Mouse (Mus musculus): Measurements from ENCODE around the gene Pltp. TPM values are rescaled to one million over a fixed set of nuclear protein-coding genes. Genes with fewer than 3 reads are reported as not detected.

The Pltp gene
- 5.9 and 7.4 TPM in 2 replicates for polyA plus RNA-seq (2015; fragmentation: Nextera tagmentation; extraction: Ambion mirVana)

DNA sequence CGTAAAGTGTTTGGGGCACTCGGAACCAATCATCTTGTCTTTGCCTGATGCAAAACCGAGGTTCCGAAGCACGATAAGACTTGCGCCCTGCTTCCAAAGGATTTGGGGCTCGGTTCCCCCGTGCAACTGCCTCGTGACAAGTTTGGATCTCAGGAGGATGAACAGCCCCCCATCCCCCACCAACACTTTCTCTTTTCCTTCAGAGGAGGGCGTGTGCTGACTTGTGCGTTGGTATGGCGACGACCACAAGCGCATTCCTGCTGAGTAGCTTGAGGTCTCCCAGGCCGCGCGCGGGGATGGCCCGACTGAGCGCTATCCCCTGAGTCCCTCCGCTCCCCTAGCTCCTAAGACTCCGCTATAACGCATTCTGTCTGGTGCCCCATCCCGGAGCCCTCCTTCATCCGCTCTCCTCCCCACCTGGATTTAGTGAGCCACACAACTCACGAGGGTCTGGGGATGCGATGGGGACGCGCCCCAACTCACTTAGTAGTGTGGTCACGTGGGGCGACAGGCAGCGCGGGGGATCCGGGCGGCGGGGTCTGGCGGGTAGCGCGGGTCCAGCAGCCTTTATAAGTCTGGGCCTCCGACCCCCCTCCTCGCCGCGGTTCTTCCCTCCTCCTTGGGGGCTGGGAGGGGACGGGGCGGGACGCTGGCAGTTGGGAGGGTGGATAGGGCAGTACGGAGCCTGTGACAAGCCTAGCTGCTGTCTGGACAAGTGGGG is at the start of gene Pltp:
Gene Pltp (minus strand): TSS at position 611 of the 721 bp plus-strand sequence.

DNA sequence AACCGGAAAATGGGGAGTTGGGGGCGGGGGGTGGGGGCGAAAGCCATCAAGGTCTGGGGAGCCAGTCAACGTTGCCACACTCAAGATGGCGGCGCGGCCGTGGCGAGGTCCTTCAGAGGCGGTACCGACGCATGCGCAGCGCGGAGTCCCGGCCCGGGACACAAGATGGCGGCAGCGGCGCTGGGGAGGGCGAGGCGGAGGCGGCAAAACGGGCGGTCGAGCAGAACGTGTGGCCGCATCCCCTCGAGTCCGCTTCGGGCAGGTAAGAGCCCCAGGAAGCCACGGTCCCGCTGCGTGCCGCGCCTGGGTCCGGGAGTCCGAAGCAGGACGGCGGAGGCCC is 21.7 kb upstream of the Pltp start, which contains the start of gene Pcif1:
Gene Pcif1 (plus strand): TSS at position 77 of the 340 bp plus-strand sequence.

DNA sequence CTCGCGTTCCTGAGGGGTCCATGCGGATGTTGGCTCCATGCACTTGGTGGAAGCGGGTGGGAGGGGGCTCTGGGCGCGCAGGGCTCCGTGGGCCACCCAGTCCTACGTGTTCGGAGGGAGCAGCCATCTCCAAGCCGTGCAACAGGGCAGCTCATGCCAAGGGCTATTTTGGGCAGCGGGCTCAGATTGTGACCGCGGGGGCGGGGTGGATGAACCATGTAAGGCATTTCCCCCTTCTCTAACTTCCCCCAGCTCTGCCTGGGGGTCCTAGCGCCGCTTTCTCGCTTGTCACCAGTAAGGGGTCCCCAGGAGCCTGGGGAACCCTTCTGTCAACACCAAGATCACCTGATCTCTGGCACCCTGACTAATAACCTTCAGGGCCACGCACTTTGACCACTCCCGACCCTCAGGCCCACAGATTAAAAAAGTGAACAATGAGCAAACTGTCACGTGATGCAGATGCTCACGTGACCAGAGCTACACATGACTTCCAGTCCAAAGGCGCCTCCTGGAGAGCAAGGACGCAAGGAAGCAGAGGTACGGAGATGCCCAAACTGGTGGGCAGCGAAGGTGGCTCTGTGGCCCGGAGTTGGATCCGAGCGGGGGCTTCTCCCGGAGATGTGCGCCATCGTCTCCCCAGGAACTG is 24.1 kb downstream of the Pltp start, which contains the start of gene Neurl2:
Gene Neurl2 (minus strand): TSS at position 143 of the 646 bp plus-strand sequence.

DNA sequence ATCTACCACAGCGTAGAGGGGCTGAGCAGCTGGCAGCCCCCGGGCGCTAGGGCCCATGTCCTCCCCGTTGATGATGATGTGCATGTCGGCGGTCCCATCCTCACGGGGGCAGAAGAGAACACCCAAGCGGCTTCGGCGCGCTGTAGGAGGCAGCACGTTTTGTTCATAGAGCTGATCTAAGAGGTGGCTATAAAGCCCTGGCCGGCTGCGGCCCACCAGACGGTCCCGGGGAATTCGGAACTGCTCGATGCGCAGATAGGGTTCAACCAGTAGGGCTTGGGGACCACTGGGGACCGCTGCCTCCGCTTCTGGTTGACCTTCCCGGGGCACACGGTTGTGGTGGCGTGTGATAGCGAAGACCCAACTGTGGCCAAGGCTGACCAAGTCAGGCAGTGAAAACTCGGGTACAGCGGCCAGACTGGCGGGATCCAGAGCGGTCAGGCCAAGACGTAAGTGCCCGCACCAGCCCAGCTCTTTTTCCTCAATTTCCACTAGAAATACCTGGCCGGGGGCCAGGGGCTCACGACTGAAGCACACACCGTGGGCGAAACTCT is 24.7 kb downstream of the Pltp start, which contains the start of gene Ctsa:
Gene Ctsa (plus strand): TSS at position 126 of the 554 bp plus-strand sequence.

DNA sequence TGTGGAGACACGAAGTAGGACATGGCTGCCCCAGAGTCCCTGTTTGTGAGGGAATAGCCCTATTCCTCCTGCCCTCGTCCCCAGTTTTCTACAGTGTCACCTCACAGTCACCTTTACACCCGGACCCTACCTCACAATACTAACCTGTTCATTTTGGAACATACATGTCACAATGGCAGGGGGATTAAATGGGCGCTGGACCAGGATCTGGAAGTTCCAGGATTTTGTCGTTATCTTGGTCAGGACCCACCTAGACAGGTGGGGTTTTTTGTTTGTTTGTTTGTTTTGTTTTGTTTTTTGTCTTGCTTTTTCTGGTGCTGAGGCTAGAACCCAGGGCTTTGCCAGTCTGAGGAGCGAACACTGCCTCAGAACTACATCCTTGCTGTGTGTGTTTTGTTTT is 29.1 kb downstream of the Pltp start, which contains the start of gene Spata25:
Gene Spata25 (minus strand): TSS at position 101 of the 400 bp plus-strand sequence.

DNA sequence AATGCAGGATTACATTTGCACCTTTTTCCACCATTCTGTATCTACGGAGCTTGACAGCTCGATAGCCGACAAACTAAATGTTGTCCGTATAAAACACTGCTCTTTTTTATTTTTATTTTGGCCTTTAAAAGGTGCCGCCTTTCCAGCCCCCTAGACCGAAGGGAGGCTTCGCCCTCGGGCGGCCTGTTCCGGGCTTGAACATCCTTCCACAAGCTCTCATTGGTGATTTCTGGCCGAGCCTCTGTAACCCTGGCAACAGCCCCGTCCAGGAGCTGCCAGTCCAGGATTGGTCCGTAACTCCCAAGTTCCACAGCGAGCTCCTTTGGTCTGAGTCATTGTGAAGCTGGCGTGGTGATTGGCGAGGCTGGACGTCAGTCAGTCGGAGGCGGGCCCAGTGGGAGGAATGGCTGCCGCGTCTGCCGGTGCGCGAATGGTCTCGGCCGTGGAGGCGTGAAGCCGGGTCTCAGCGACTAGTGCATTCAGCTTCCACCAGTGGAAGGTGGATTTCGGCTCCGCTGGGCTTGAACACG is 34.8 kb downstream of the Pltp start, which contains the start of gene Zswim1:
Gene Zswim1 (plus strand): TSS at position 51 of the 530 bp plus-strand sequence.

DNA sequence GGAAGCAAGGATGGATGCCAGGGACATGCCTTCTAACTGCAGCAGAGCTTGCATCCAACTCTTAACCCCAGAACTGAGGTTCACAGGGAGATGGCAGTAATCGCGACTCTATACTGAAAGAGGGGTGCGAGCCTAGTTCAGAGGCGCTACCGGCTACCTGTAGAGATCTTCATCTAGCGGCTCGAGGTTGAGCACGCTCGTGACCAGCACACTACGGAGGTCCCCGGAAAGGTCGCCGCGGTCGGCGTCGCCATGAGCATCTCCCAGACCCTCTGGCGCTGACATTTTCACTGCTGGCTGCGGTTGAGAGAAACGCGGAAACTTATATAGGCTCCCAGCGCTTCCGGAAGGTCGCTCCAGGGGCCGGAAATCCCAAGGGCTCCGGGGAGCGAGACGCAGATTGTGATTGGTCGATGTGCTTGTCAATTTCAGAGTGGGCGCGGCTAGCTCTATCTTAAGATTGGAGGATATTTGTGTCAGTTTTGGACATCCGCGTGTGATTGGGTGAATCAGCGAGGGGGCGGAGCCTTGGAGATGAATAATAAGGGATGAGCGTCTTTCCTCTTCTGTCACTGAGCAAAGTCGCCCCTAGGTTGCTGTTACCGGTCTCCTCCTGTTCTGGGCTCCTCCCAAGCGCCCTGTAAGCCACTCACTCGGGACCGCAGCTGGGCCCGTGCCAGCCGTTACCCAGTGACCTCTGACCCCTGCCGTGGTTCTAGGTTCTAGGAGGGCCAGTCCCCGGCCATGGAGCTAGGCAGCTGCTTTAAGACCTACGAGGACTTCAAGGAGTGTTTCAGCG is 52.8 kb downstream of the Pltp start, which contains the start of the genes Acot8 and Zswim3:
Gene Acot8 (minus strand): TSS at position 350 of the 799 bp plus-strand sequence.
Gene Zswim3 (plus strand): TSS at position 566 of the 799 bp plus-strand sequence.

Other genes starting within 250 kb of the Pltp start
- gene Wfdc6b, start 244.2 kb downstream of the Pltp start, polyA plus RNA-seq (2015; fragmentation: Nextera tagmentation; extraction: Ambion mirVana): not detected in 2 replicates
- gene Wfdc8, start 244.1 kb downstream of the Pltp start, polyA plus RNA-seq (2015; fragmentation: Nextera tagmentation; extraction: Ambion mirVana): not detected in 2 replicates
- gene Wfdc16, start 218.9 kb downstream of the Pltp start, polyA plus RNA-seq (2015; fragmentation: Nextera tagmentation; extraction: Ambion mirVana): not detected in 2 replicates
- gene Wfdc10, start 201.7 kb downstream of the Pltp start, polyA plus RNA-seq (2015; fragmentation: Nextera tagmentation; extraction: Ambion mirVana): not detected in 2 replicates
- not detected in 2 replicates for gene Wfdc9, start 201.1 kb downstream of the Pltp start, polyA plus RNA-seq (2015; fragmentation: Nextera tagmentation; extraction: Ambion mirVana)
- gene Wfdc11, start 183.6 kb downstream of the Pltp start, polyA plus RNA-seq (2015; fragmentation: Nextera tagmentation; extraction: Ambion mirVana): not detected in 2 replicates
- 0.21 TPM in 1 of 2 replicates, not detected in the other for gene Wfdc13, start 172.6 kb downstream of the Pltp start, polyA plus RNA-seq (2015; fragmentation: Nextera tagmentation; extraction: Ambion mirVana)
- not detected in 2 replicates for gene Spint4, start 159.2 kb downstream of the Pltp start, polyA plus RNA-seq (2015; fragmentation: Nextera tagmentation; extraction: Ambion mirVana)
- gene Spint5, start 142.4 kb downstream of the Pltp start, polyA plus RNA-seq (2015; fragmentation: Nextera tagmentation; extraction: Ambion mirVana): not detected in 2 replicates
- 0.14 and 0.29 TPM in 2 replicates for gene Wfdc3, start 111.8 kb downstream of the Pltp start, polyA plus RNA-seq (2015; fragmentation: Nextera tagmentation; extraction: Ambion mirVana)
- gene Dnttip1, start 111.7 kb downstream of the Pltp start, polyA plus RNA-seq (2015; fragmentation: Nextera tagmentation; extraction: Ambion mirVana): 51.2 and 54.3 TPM in 2 replicates
- 67.3 and 77.7 TPM in 2 replicates for gene Ube2c, start 87.8 kb downstream of the Pltp start, polyA plus RNA-seq (2015; fragmentation: Nextera tagmentation; extraction: Ambion mirVana)
- gene Tnnc2, start 77.7 kb downstream of the Pltp start, polyA plus RNA-seq (2015; fragmentation: Nextera tagmentation; extraction: Ambion mirVana): 22,389 and 24,028 TPM in 2 replicates
- 31.1 and 33.0 TPM in 2 replicates for gene Snx21, start 71.9 kb downstream of the Pltp start, polyA plus RNA-seq (2015; fragmentation: Nextera tagmentation; extraction: Ambion mirVana)
- 10.2 and 11.7 TPM in 2 replicates for gene Acot8, start 52.8 kb downstream of the Pltp start, polyA plus RNA-seq (2015; fragmentation: Nextera tagmentation; extraction: Ambion mirVana)
- 2.0 TPM in 2 replicates for gene Zswim3, start 52.6 kb downstream of the Pltp start, polyA plus RNA-seq (2015; fragmentation: Nextera tagmentation; extraction: Ambion mirVana)
- gene Zswim1, start 35.0 kb downstream of the Pltp start, polyA plus RNA-seq (2015; fragmentation: Nextera tagmentation; extraction: Ambion mirVana): 5.9 and 6.8 TPM in 2 replicates
- gene Spata25, start 29.2 kb downstream of the Pltp start, polyA plus RNA-seq (2015; fragmentation: Nextera tagmentation; extraction: Ambion mirVana): not detected in 2 replicates
- gene Ctsa, start 24.8 kb downstream of the Pltp start, polyA plus RNA-seq (2015; fragmentation: Nextera tagmentation; extraction: Ambion mirVana): 105 and 116 TPM in 2 replicates
- 56.5 and 63.5 TPM in 2 replicates for gene Neurl2, start 24.3 kb downstream of the Pltp start, polyA plus RNA-seq (2015; fragmentation: Nextera tagmentation; extraction: Ambion mirVana)
- 41.4 and 42.2 TPM in 2 replicates for gene Pcif1, start 21.6 kb upstream of the Pltp start, polyA plus RNA-seq (2015; fragmentation: Nextera tagmentation; extraction: Ambion mirVana)
- gene Zfp335, start 54.0 kb upstream of the Pltp start, polyA plus RNA-seq (2015; fragmentation: Nextera tagmentation; extraction: Ambion mirVana): 4.0 and 4.3 TPM in 2 replicates
- 0.91 and 1.1 TPM in 2 replicates for gene Mmp9, start 83.1 kb upstream of the Pltp start, polyA plus RNA-seq (2015; fragmentation: Nextera tagmentation; extraction: Ambion mirVana)
- 0.22 and 0.23 TPM in 2 replicates for gene Slc12a5, start 103.1 kb upstream of the Pltp start, polyA plus RNA-seq (2015; fragmentation: Nextera tagmentation; extraction: Ambion mirVana)
- gene Ncoa5, start 177.2 kb upstream of the Pltp start, polyA plus RNA-seq (2015; fragmentation: Nextera tagmentation; extraction: Ambion mirVana): 17.6 and 18.6 TPM in 2 replicates
- 2.4 and 3.5 TPM in 2 replicates for gene Cd40, start 197.9 kb upstream of the Pltp start, polyA plus RNA-seq (2015; fragmentation: Nextera tagmentation; extraction: Ambion mirVana)
- gene 1700025C18Rik, start 233.0 kb upstream of the Pltp start, polyA plus RNA-seq (2015; fragmentation: Nextera tagmentation; extraction: Ambion mirVana): not detected in 2 replicates

Data from skeletal muscle tissue, postnatal 0 days (tissue).